Mouse (Mus musculus): ENCODE measurements around the gene Pbx3. TPM values are rescaled to one million over a fixed set of nuclear protein-coding genes. Genes with fewer than 3 reads are reported as not detected.

The Pbx3 gene
- polyA plus RNA-seq, 1 experiment from 2014 or later = 21.6 TPM

GRCm38 (mm10) chr2:34139470-34140158 lies 233.3 kb downstream of the Pbx3 start:
- H3K27me3 ChIP-seq = no peaks in the 10 kb centered on the region
- no peak overlapping the region for H3K4me2 ChIP-seq (replicated peaks)
- no peaks in the 10 kb centered on the region for H3K36me3 ChIP-seq
- 71% methylated on average over 5 of the region's 5 CpGs for WGBS
- H3K27ac ChIP-seq (replicated peaks) = no peak overlapping the region
- H3K9ac ChIP-seq = no peak overlapping the region
- H3K4me1 ChIP-seq = no peaks in the 10 kb centered on the region
- no peak for ATAC-seq (ENCODE audit: insufficient number of reproducible peaks, low FRiP score, low TSS enrichment, low read depth)
- H3K4me3 ChIP-seq (replicated peaks) = no peak overlapping the region
- H3K9me3 ChIP-seq (replicated peaks) = no peaks in the 10 kb centered on the region

- WGBS = 68% methylated on average over 7 of the region's 7 CpGs
- peak; percentile 56; the same call in 1 of the 2 replicates for ATAC-seq (ENCODE audit: insufficient number of reproducible peaks, low FRiP score, low TSS enrichment, low read depth)
- H3K27me3 ChIP-seq = no peaks in the 10 kb centered on the region
- H3K9me3 ChIP-seq (replicated peaks) = no peaks in the 10 kb centered on the region
- H3K4me3 ChIP-seq (replicated peaks) = no peak overlapping the region
- H3K4me1 ChIP-seq = 0 out of 2 replicates have a peak, but pooled peaks cover 2% of the 10 kb centered on the region
- H3K27ac ChIP-seq (replicated peaks) = no peak overlapping the region
- H3K4me2 ChIP-seq (replicated peaks) = no peak overlapping the region
- no peaks in the 10 kb centered on the region for H3K36me3 ChIP-seq
- no peak overlapping the region for H3K9ac ChIP-seq
Observed at GRCm38 (mm10) chr2:34135316-34135715, 237.6 kb downstream of the Pbx3 start.

- Histone ChIP-seq H3K4me1 (0 out of 2 replicates have a peak, but pooled peaks cover 2% of the 10 kb centered on the region), H3K36me3 (no peaks in the 10 kb centered on the region), H3K27ac (replicated peaks) (no peak overlapping the region), H3K9me3 (replicated peaks) (no peaks in the 10 kb centered on the region), H3K9ac (no peak overlapping the region), H3K4me3 (replicated peaks) (no peak overlapping the region), H3K4me2 (replicated peaks) (no peak overlapping the region), H3K27me3 (no peaks in the 10 kb centered on the region)
- no peak for ATAC-seq (ENCODE audit: insufficient number of reproducible peaks, low FRiP score, low TSS enrichment, low read depth)
- 82% methylated on average over 1 of the region's 1 CpGs for WGBS
Observed at GRCm38 (mm10) chr2:34132751-34133150, 240.2 kb downstream of the Pbx3 start.

GRCm38 (mm10) chr2:34129674-34130267 lies 243.2 kb downstream of the Pbx3 start:
- ATAC-seq (ENCODE audit: insufficient number of reproducible peaks, low FRiP score, low TSS enrichment, low read depth) = no peak
- no peak overlapping the region for H3K4me3 ChIP-seq (replicated peaks)

GRCm38 (mm10) chr2:34127871-34128270 lies 245.1 kb downstream of the Pbx3 start:
- no peak overlapping the region for H3K4me3 ChIP-seq (replicated peaks)
- no peak overlapping the region for H3K4me2 ChIP-seq (replicated peaks)
- no peak overlapping the region for H3K27ac ChIP-seq (replicated peaks)
- no peak for ATAC-seq (ENCODE audit: insufficient number of reproducible peaks, low FRiP score, low TSS enrichment, low read depth)
- H3K9me3 ChIP-seq (replicated peaks) = no peaks in the 10 kb centered on the region
- whole genome bisulfite sequencing = 73% methylated on average over 1 of the region's 1 CpGs
- H3K36me3 ChIP-seq = no peaks in the 10 kb centered on the region
- H3K4me1 ChIP-seq = 0 out of 2 replicates have a peak, but pooled peaks cover 2% of the 10 kb centered on the region
- no peak overlapping the region for H3K9ac ChIP-seq
- H3K27me3 ChIP-seq = no peaks in the 10 kb centered on the region

More at GRCm38 (mm10) chr2:34129674-34130267, 243.2 kb downstream of the Pbx3 start:
- 56% methylated on average over 13 of the region's 13 CpGs for WGBS
- Histone ChIP-seq H3K9me3 (replicated peaks) (no peaks in the 10 kb centered on the region), H3K9ac (no peak overlapping the region), H3K4me1 (0 out of 2 replicates have a peak, but pooled peaks cover 2% of the 10 kb centered on the region), H3K27me3 (no peaks in the 10 kb centered on the region), H3K27ac (replicated peaks) (no peak overlapping the region), H3K36me3 (no peaks in the 10 kb centered on the region), H3K4me2 (replicated peaks) (no peak overlapping the region)

- WGBS = 66% methylated on average over 12 of the region's 12 CpGs
- Histone ChIP-seq H3K4me2 (replicated peaks) (no peak overlapping the region), H3K27ac (replicated peaks) (no peak overlapping the region), H3K4me1 (no peaks in the 10 kb centered on the region), H3K9me3 (replicated peaks) (no peaks in the 10 kb centered on the region), H3K4me3 (replicated peaks) (no peak overlapping the region), H3K27me3 (no peaks in the 10 kb centered on the region), H3K9ac (no peak overlapping the region), H3K36me3 (no peaks in the 10 kb centered on the region)
- ATAC-seq (ENCODE audit: insufficient number of reproducible peaks, low FRiP score, low TSS enrichment, low read depth) = no peak
Observed at GRCm38 (mm10) chr2:34123896-34124295, 249.0 kb downstream of the Pbx3 start.

Other genes with a start within 250 kb of the Pbx3 start
- gene Mapkap1, start 33.6 kb upstream of the Pbx3 start, polyA plus RNA-seq (2015; fragmentation: Nextera tagmentation; extraction: Ambion mirVana) = 103 and 104 TPM in 2 replicates

Measured in embryonic facial prominence, embryonic 15.5 days (tissue).